Mouse (Mus musculus) megakaryocyte, embryonic 14.5 days (primary cell): ENCODE data around the gene Vmn1r135. TPM values are rescaled to one million over a fixed set of nuclear protein-coding genes. Genes with fewer than 3 reads are reported as not detected.
"Not testable (repeated sequence)": the region's sequence is repeated elsewhere in the genome, so short reads cannot be mapped to it uniquely, and the experiment has no call there.

ENCODE experiments used
- H3K27me3 ChIP-seq: replicated peaks from 2 replicates; pipeline ENCODE3; 2012; ENCODE audit warnings: inconsistent platforms
- H3K36me3 ChIP-seq: replicated peaks from 2 replicates; pipeline ENCODE3; 2012; ENCODE audit warnings: low read length, inconsistent platforms, mixed read lengths
- H3K4me1 ChIP-seq: 2 replicates; pipeline ENCODE4 v1.6.1; 2012; ENCODE audit warnings: inconsistent platforms
- H3K4me3 ChIP-seq: replicated peaks from 2 replicates; pipeline ENCODE3; 2012; ENCODE audit warnings: moderate library complexity, mild to moderate bottlenecking, inconsistent platforms
- H3K9me3 ChIP-seq: 2 replicates; pipeline ENCODE4 v1.6.1; 2012; ENCODE audit warnings: inconsistent platforms
- polyA plus RNA-seq: library from polyadenylated mRNA; stranded (reverse); fragments of >175 nt; gene quantifications from 2 replicates; pipeline ENCODE4 v1.2.3, GENCODE M21; 2012; ENCODE audit warnings: low replicate concordance; ENCODE audit not compliant: insufficient read depth

The Vmn1r135 gene
- not detected in 2 replicates for polyA plus RNA-seq

GRCm38 (mm10) chr7:21832051-21832450 is at the start of gene Vmn1r135:
Gene Vmn1r135, plus strand, starts transcription at chr7:21832351.
- H3K4me3 ChIP-seq, H3K9me3 ChIP-seq, H3K36me3 ChIP-seq, H3K27me3 ChIP-seq, H3K4me1 ChIP-seq: not testable (repeated sequence)

- not testable (repeated sequence) for H3K27me3 ChIP-seq, H3K36me3 ChIP-seq, H3K4me1 ChIP-seq, H3K4me3 ChIP-seq, H3K9me3 ChIP-seq
Measured at GRCm38 (mm10) chr7:21796628-21797027, 35.5 kb upstream of the Vmn1r135 start, which contains the start of gene Gm4177. Gene Gm4177, minus strand, starts transcription at chr7:21796728.

DNA sequence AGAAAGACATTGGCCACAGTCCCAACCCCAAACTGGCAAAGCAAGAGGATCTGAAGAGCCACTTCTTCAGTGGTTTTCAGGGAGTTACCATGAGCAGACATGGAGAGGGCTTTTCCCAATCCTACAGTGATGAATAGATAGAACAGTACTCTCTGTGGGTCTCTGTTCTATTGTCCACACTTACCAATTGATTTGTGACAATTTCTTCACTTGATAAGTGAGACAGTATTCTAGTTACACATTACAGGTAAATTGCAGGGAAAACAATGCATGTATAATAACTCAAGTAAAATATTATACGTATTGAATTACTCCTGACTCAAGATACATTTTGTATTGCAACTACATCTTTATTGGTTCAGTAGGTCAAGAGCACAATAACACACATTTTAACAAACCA is 12.0 kb downstream of the Vmn1r135 start, which contains the start of gene Gm5725:
Gene Gm5725 (minus strand): TSS at position 101 of the 400 bp plus-strand sequence.
- not testable (repeated sequence) for H3K27me3 ChIP-seq, H3K4me3 ChIP-seq, H3K4me1 ChIP-seq, H3K36me3 ChIP-seq, H3K9me3 ChIP-seq

Other genes with a start within 250 kb of the Vmn1r135 start
- gene Vmn1r132, start 218.3 kb upstream of the Vmn1r135 start, polyA plus RNA-seq: not detected in 2 replicates
- gene Gm4175, start 70.9 kb upstream of the Vmn1r135 start, polyA plus RNA-seq: not detected in 2 replicates
- not detected in 2 replicates for gene Gm4177, start 35.6 kb upstream of the Vmn1r135 start, polyA plus RNA-seq
- not detected in 2 replicates for gene Gm5725, start 11.9 kb downstream of the Vmn1r135 start, polyA plus RNA-seq
- not detected in 2 replicates for gene Gm5891, start 88.9 kb downstream of the Vmn1r135 start, polyA plus RNA-seq
- gene Vmn1r137, start 162.2 kb downstream of the Vmn1r135 start, polyA plus RNA-seq: not detected in 2 replicates
- gene Vmn1r138, start 196.5 kb downstream of the Vmn1r135 start, polyA plus RNA-seq: not detected in 2 replicates
- not detected in 2 replicates for gene Gm6176, start 224.0 kb downstream of the Vmn1r135 start, polyA plus RNA-seq
- gene Vmn1r139, start 236.7 kb downstream of the Vmn1r135 start, polyA plus RNA-seq: not detected in 2 replicates